Mouse (Mus musculus): Measurements from ENCODE around the gene Hnrnpf.

Hnrnpf gene

DNA sequence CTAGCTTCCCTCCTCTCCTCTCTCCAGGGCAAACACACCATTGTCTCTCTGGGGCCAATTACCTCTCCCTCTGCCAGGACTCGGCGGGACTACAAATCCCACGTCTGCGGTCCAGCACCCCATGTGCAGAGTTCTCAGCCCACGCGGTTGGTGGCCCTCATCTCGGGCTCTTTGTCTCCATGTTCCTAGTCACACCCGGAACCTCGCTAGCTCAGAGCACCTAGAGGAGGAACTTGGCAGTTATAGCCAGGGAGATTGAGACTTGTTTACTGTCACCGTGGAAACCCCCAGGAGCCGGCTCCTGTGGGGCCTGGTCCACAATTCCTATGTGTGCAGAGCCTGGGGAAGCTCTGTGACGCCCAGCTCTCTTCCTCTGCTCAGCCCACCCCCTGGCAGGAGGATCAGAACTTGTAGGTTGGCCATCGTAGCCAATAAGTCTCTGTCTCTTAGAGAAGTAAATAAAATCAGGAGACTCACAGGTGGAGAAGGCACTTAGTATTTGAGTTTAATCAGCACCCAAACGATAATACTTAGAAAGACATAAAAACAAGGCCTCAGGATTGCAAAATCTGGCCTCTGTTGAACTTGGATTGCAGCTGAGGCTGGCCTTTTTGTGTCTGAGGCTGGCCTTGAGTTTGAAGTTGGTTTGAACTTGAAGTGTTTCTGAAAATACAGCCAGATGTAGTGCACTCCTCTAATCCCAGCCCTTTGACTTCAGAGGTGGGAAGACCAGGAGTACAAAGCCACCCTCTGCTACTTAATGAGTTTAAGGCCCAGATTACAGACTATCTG is 8.6 kb upstream of the Hnrnpf start:
- DNase-seq (ENCODE audit: low spot score), result no peak

DNA sequence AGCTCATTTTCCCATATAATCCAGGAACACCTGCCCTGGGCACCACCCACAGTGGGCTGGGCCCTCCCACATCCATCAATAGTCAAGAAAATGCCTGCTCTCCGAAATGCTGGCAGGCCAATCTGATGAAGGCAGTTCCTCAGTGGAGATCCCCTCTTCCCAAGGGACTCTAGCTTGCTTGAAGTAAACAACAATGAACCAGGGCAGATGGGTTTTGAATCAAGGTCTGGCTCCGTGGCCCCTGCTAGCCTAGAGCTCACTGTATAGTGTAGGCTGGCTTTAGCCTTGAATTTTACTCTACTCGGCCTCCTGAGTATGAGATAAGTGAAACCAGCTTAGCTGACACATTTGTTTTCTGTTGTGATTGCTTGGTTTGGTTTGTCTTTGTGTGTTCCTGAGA is 7.7 kb upstream of the Hnrnpf start:
- DNase-seq (ENCODE audit: low spot score), result no peak

DNA sequence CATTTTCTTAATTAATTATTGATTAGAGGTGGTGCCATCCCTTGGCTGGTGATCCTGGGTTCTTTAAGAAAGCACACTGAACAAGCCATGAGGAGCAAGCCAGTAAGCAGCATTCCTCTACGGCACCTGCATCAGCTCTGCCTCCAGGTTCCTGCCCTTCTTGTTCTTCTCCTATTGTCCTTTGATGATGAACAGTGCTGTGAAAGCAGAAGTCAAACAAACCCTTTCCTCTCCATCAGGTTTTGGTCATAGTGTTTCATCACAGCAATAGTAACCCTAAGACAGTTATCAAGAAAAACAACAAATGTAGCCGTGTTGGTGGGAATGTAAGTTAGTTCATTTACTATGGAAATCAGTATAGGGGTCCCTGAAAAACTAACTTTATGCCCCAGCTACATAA is 6.7 kb upstream of the Hnrnpf start:
- no peak for DNase-seq (ENCODE audit: low spot score)

DNA sequence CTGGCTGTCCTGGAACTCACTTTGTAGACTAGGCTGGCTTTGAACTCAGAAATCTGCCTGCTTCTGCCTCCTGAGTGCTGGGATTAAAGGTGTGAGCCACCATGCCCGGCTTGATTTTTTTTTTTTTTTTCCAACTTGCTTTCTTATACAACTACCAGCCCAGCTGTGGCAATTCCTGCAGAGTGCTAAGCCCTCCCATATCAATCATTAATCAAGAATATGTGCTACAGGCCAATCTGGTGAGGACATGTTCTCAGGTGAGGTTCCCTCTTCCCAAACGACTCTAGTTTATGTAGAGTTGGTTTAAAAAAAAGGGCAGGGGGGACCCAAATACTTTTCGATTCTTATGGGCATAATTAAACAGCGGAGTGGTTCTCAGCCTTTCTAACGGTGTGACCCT is 2.3 kb upstream of the Hnrnpf start:
- no peak for DNase-seq (ENCODE audit: low spot score)

DNA sequence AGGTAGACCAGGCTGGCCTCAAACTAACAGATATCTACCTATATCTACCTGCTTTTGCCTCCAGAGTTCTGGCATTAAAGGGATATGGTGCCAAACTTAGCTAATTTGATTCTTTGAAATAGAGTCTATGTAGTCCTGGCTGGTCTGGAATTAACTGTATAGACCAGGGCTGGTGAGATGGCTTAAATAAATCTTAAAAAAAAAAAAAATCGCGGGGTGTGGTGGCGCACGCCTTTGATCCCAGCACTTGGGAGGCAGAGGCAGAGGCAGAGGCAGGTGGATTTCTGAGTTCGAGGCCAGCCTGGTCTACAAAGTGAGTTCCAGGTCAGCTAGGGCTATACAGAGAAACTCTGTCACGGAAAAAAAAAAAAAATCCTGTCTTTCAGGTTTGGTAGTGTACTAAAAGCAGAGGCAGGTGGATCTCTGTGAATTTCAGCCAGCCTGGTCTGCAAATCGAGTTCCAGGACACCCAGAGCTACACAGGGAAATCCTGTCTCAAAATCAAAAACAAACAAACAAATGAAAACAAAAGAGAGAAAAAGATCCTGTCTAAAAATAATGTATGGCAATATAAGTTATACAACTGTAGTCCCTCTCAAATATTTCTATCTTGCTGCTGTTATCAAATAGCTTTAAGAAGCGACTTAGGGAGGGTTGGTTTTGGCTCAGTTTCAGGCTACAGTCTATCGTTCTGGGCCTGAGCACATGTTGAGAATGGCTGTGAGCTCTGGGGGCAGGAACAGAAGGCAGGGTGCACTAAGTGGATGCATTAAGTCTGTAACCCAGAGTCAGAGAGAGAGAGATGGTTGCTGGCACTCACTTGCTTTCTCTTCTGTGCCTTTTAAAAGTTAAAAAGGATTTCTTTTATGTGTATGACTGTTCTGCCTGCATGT is 1.6 kb downstream of the Hnrnpf start:
- no peak for DNase-seq (ENCODE audit: low spot score)

DNA sequence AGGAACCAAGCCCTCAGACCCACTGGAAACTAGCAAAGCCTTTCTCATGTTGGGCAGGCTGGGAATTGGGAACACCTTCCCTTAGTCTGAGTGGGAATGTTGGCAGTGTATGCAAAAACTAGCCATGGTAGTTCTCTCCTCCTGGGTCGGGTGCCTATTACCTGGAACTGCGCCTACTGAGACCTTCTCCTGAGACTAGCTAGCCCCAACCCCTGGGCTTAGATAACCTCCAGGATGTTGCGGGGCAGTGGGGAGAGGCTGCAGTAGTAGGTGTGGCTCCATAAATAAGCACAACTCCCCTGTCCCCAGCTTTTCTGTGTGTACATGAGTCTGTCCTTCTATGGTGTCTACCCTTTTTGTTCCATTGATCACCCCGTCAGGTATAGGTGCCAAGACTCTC is 2.4 kb downstream of the Hnrnpf start:
- DNase-seq (ENCODE audit: low spot score), result no peak

DNA sequence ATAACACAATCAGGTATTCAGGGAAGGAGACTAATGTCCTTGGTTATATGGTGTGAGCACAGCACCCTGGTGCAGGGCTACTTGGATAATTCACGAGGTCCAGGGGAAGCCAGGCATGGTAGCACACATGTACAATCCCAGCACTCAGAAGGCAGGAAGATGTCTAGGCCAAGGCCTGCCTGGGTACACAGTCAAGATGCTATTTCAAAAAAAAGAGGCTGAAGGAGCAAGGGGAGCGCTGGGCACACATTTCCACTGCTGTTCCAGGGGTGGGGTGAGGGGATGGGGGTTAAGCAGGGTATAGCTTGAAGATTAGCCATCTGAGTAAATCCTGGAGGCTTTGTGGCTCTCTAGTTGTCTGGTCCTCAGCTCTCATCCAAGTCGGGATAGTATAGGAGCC is 3.7 kb downstream of the Hnrnpf start:
- no peak for DNase-seq (ENCODE audit: low spot score)

DNA sequence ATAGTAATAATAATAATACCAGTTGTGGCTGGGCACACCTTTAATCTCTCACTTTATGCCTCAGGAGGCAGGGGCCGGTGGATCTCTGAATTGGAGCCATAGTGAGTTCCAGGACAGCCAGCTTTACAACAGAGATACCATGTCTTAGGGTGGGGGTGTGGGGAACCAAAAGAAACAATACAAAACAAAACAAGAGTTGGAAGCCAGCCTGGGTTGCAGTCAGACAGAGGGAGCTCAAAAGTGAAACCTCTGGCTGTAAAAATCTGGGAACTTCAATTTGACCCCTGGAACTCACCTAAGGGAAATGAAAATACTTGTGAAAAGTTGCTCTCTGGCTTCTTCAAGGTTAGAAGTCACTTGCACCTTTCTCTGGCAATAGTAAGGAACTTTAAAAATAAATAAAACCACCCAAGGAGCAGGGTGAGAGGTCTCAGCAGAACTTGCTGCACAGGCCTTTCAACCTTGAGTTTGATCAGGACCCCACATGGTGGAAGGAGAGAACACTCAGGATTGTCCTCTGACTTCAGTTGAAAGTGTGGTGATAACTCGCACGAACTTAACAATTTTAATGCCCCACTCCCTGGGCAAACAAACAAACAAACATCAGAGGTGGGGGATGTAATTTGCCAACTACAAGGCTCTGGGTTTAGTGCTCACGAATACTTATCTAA is 5.3 kb downstream of the Hnrnpf start:
- DNase-seq (ENCODE audit: low spot score), result no peak

DNA sequence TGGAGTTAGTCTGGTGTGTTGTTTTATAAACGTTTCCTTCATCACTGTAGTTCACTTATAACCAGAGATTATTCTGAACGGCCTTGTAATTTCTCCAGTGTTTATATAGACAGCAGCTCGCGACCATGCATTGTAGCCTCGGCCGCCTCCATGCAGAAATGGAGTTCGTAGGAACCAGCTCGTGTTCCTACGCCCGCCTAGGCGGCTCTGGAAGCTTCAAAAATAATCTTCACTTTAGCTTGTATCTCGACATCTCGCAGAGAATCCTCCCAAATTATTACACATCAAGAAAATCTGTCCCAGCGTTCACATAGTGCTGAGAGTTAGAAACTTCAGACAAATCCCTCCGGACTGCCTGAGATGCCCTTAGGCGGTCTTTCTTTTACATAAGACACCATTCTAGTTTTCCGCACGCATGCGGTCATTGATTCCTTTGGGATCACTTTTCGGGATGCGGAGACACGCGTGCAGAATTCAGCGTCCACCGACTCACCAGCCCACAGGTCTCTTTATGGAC is 5.9 kb downstream of the Hnrnpf start:
- DNase-seq (ENCODE audit: low spot score), result no peak

DNA sequence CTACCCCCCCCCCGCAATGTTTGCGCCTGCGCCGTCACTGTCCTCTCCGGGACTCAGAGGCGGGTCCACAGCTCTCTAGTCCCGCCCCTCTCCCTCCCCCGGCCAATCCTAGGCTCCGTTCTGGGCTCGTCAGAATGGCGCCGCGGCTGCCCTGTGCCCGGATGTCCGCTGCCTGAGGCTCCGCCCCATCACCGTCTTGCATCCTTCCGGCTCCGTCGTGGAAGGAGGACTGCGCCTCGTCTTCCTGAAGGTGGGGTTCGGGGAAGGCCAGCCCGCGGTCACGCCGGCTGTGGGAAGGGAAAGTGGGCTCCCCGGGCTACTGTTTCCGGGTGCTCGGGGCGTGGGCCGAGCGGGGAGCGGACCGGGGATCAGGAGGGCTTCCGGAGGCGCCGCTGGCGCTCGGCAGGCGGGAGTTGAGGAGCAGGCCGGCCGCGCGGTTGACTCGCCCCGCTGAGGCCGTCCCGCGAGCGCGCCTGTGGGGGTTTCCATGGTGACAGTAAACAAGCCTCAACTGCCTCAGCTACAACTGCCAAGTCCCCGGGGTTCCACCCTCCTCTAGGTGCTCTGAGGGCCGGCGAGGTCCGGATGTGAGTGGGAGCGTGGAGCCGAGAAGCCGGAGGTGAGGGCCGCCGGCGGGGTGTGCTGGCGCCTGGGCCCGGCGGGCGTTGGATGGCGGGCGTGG is 6.6 kb downstream of the Hnrnpf start:
- peak; percentile 98 for DNase-seq (ENCODE audit: low spot score)

DNA sequence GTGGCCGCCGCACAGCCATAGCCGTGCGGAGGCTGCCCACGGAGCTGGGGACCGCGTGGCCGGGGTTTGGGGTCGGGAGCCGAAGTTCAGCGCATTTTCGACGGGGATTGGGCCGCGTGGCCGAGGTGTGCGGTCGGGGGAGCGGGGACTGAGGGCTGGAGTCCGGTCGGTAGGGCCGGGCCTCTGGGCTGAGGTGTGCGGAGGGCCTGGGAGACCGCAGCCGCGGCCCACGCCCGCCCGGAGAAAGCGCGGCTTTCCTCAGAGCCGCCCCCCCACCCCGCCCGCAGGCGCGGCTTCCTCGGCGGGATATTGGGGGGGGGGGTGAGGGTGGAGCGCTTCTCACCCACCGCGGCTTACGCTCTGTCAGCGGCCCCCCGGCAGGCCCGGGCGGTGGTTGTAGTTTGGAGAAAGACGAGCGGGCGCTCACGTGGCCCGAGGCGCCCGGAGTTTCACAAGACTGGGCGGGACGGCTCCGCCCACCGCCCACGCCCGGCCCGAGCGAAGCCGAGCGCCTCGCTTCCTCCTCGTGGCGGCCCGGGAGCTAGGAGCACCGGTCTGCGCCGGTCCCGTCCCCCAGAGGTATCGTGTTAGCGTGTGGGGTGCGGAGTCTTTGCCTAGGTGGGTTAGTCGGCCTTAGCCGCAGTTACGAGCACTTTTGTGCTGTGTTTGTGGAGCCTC is 7.3 kb downstream of the Hnrnpf start:
- DNase-seq (ENCODE audit: low spot score), result peak; percentile 91

DNA sequence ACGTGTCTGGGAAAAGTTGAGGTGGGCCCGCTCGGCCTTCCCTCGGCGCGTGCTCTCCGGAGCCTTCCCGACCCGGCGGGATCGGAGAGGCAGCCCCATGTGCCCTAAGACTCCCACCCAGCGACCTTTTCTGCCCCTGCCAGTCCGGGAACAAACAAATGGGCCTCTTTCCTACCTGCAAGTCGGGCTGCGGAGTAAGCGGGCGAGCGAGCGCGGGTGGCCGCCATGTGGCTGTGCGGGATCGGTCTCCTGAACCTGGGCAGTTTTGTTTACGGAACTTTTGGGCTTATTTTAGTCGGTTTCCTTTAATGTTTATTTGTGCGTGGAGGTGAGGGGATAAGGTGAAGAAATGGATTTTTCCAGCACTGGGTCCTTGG is 7.8 kb downstream of the Hnrnpf start:
- DNase-seq (ENCODE audit: low spot score), result no peak

DNA sequence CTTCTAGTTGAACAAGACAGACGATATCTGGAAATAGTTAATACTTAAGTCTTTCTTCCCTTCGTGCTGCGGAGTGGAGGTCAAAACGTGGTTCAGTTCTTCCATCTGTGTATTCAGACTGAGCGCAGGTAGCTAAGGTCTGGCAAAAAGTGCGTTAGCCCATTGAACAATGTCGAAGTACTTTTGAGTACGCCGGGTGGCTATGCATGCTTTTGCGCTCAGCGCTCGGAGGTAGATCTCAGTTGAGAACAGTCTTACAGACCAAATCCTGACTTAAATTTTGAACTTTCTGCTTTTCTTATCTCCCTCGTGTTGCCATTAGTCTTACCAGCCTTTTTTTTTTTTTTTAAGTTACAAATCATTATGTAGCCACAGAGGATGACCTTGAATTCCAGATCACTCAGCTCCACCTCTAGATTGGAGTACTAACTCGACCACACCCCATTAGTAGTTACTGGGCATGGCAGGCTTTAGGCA is 8.3 kb downstream of the Hnrnpf start:
- DNase-seq (ENCODE audit: low spot score), result no peak

DNA sequence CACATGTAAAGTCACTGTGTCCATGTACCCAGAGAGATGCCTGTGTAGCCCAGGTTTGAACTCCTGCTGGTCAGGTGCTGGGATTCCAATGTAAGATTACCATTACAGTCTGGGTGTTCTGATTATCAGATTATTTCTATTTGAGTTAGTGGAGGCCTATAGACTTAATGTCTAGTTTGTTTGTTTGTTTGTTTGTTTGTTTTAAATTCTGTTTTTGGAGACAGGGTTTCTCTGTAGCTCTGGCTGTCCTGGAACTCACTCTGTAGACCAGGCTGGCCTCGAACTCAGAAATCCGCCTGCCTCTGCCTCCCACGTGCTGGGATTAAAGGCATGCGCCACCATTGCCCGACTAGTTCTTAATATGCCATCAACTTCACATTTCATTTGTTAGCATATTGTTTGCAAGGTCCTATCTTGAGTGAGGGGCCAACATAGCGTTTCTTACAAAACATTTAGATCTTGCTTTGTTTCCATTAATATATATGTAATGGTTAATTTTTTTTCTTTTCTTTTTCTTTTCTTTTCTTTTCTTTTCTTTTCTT is 10.1 kb downstream of the Hnrnpf start:
- no peak for DNase-seq (ENCODE audit: low spot score)

DNA sequence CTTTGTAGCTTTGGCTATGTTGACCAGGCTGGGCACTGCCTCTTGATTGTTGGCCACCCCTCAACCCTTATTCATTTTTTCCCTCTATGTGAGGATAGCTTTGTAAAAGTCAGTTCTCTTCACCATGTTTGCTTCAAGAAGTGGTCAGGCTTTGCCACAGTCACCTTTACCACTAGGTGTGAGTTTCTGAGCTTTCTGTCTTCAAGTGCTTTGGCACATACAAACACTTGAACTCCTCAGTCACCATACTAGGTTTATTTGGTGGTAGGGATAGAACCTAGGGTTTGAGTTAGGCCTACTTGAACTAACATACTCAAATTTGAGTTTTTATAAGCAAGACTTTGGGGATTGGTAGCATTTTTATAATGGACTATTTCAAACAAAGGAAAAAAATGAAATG is 14.4 kb downstream of the Hnrnpf start:
- DNase-seq (ENCODE audit: low spot score), result no peak

DNA sequence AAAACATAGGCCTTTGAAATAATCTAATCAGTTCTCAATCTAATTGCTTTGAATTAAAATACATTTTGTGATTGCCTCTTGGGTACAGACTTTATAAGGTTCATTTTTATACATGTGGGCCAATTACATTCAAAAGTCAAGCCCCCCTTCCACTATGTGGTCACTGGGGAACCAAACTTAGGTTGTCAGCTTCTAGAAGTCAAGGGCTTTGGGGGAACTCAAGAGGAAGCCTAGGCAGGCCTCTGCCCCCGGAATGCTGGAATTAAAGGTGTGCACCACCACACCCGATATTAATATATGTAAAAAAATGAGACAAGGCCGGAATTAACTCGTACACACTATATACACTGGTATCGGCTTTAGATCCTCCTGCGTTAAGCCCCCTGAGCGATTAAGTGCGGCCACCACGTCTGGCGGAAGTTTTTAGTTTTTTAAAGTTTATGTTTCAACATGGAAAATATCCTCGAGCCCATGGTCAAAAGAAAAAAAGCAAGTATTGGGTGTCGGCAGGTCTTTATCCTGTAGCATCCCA is 16.1 kb downstream of the Hnrnpf start:
- DNase-seq (ENCODE audit: low spot score), result no peak

DNA sequence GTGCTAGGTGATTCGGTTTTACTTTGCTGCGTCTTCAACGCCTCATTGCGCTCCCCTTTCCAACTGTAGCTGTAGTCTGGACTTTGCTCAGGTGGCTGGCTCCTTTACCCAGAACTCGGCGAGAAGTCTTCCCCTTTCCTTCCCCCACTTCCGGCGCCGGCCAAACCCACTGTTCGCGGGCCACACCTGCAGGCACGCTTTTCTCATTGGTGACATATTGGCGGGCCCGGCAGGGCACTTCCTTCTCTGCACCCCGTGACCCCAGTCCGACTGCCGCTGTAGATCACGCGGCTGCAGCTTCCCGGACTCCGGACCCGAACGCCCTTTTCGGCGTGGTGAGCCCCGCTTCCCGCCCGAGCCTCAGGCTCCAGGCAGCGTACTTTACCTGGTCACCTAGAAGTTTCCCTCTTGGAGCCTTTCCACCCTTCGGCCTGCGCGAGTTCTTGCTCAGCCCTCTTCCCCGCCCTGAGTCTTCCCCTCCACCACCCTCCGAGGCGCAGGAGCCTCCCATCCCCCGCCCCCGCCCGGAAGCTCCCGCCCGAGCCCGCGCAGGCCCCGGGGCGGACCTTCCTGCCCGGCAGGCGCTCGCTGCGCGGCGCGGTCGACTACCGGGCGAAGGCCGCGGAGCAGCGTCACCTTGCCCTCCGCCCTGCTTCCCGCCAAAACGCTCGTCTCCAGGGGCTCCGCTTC is 16.8 kb downstream of the Hnrnpf start:
- DNase-seq (ENCODE audit: low spot score), result peak; percentile 97

DNA sequence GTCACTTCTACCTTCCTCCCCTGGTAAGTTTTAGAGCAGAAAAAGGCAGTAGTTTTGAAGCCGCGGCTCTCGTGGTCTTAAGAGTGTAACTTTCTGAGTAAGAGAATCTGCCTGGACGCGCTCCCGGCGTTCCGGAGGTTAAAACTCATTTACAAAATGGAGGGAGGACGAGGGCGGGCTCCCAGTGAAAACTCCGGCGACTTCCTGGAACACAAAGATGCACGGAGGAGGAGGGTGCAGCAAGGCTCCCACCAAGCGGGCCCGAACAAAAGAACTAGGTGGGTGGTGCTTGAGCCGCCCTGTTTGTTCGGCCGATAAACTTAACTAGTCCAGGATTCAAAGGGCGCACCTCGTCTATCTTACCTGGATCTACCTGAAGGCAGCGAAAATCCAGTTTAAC is 17.5 kb downstream of the Hnrnpf start:
- DNase-seq (ENCODE audit: low spot score), result peak; percentile 78

DNA sequence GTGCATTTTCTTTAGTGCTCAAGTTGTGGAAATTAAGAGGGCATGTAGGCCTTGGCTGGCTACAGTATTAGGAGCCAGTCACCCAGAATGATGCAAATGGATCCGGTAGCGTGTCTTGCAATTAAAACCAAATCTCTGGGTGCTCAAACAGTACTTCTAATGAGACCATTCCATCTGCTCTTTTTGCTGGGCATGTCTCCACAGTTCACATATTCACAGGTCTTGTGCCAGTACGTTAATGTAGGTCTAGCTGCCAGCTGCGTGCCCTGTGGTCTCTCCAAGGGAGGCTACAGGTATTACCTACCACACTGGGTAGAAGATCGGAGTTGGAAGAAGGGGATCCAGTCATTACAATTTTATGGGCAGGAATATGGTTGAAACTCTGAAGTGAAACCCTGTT is 17.9 kb downstream of the Hnrnpf start:
- DNase-seq (ENCODE audit: low spot score), result no peak
